Mouse (Mus musculus): ENCODE results near the gene Tspan32. TPM values are rescaled to one million over a fixed set of nuclear protein-coding genes. Genes with fewer than 3 reads are reported as not detected.

The Tspan32 gene
- polyA plus RNA-seq, 1 experiment from 2014 or later: 1.9 TPM

DNA sequence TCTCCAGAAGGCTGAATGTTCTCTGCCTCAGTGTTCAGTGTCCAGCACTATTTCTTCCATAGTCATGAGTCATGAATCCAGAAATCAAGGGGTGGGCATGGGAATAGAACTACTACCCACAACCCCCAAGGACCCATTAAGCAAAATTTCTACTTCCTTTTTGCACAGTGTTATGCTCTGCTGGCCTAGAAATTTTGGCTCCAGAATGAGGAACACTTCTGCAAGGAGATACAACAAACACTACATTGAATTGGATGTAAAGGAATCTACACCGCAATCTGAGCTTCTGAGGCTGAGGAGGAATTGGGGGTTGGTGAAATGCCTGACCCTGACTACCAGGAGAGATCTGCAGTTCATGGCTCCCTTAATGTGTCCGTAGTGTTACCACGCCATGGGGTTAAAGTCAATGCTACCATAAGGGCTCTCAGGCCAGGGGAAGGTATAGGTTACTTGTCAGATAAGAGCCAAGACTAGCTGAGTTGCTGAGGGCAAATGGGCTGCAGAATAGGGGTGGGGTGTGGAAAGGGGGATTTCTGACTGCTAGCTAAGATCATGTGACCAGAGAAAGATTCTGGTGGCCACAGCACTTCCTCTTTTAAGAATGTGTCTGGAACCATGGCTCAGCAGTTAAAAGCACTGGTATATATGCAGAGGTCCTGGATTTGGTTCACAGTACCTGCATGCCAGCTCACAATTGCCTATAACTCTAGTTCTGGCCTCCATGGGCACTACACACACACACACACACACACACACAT lies 33.5 kb downstream of the Tspan32 start:
- WGBS: 88% methylated on average over 3 of the region's 3 CpGs
- no peak for ATAC-seq (ENCODE audit: borderline replicate concordance, extremely low read depth, low FRiP score, low TSS enrichment)
- H3K9me3 ChIP-seq: no peaks in the 10 kb centered on the region

GRCm38 (mm10) chr7:143040561-143040960 lies 35.7 kb downstream of the Tspan32 start:
- Histone ChIP-seq H3K4me1 (peaks cover 25% of the 10 kb centered on the region), H3K4me2 (no peak overlapping the region), H3K27me3 (no peaks in the 10 kb centered on the region), H3K9me3 (no peaks in the 10 kb centered on the region), H3K27ac (no peak overlapping the region), H3K4me3 (no peak overlapping the region), H3K36me3 (no peaks in the 10 kb centered on the region), H3K9ac (no peak overlapping the region)
- no peak for ATAC-seq (ENCODE audit: borderline replicate concordance, extremely low read depth, low FRiP score, low TSS enrichment)
- 94% methylated on average over 3 of the region's 3 CpGs for WGBS

More for the DNA sequence above, 33.5 kb downstream of the Tspan32 start:
- Histone ChIP-seq H3K4me1 (peaks cover 25% of the 10 kb centered on the region), H3K9ac (no peak overlapping the region), H3K27me3 (no peaks in the 10 kb centered on the region), H3K27ac (no peak overlapping the region), H3K36me3 (no peaks in the 10 kb centered on the region), H3K4me3 (no peak overlapping the region), H3K4me2 (no peak overlapping the region)

DNA sequence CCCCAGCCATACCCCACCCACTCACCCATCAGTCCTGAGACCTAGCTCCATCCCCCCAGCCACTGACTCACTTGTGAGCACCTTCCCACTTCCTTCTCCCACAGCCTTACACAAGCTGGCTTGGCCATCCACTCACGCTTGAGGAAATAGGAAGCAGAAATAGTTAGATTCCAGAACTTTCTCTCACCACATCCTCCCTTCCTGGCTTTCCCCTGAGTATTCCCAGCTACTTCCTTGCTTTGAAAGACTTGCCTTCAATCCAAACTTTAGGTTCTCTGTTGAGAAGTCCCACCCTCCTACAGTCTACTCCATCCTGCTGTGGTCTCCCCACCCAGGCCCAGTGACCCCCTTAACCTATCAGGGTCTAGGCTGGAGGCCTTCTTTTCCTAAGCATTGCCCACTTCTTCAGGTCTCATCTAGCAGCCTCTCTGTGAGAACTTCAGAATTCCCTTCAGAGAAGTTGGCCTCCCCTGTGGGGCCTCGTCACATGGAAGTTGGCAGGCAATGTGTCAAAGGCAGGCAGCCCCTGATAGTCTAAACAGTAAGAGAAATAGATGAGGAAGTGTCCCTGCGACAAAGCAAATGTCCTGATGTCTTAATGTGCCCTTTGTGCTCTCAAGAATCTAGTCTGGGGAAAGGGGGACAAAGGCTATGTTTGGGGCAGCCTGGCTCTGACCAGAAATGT lies 36.4 kb downstream of the Tspan32 start:
- Histone ChIP-seq H3K27ac (peak overlapping the region; percentile 75), H3K4me3 (no peak overlapping the region), H3K9me3 (no peaks in the 10 kb centered on the region), H3K4me2 (no peak overlapping the region), H3K9ac (no peak overlapping the region), H3K4me1 (peaks cover 25% of the 10 kb centered on the region), H3K27me3 (no peaks in the 10 kb centered on the region), H3K36me3 (no peaks in the 10 kb centered on the region)
- ATAC-seq (ENCODE audit: borderline replicate concordance, extremely low read depth, low FRiP score, low TSS enrichment): peak; percentile 15; the same call in 1 of the 2 replicates
- WGBS: 59% methylated on average over 3 of the region's 3 CpGs

- Histone ChIP-seq H3K4me3 (no peak overlapping the region), H3K4me2 (no peak overlapping the region), H3K4me1 (peaks cover 25% of the 10 kb centered on the region), H3K36me3 (no peaks in the 10 kb centered on the region), H3K9me3 (no peaks in the 10 kb centered on the region), H3K27me3 (no peaks in the 10 kb centered on the region), H3K9ac (no peak overlapping the region), H3K27ac (peak overlapping the region; percentile 75)
- ATAC-seq (ENCODE audit: borderline replicate concordance, extremely low read depth, low FRiP score, low TSS enrichment): peak; percentile 85
- 37% methylated on average over 3 of the region's 3 CpGs for WGBS
These were observed 37.2 kb downstream of the Tspan32 start for GRCm38 (mm10) chr7:143042089-143042488.

GRCm38 (mm10) chr7:143042897-143043300 lies 38.1 kb downstream of the Tspan32 start:
- WGBS: 84% methylated on average over 3 of the region's 3 CpGs
- H3K4me1 ChIP-seq: peaks cover 25% of the 10 kb centered on the region
- no peaks in the 10 kb centered on the region for H3K27me3 ChIP-seq
- H3K4me3 ChIP-seq: no peak overlapping the region
- no peaks in the 10 kb centered on the region for H3K9me3 ChIP-seq
- H3K4me2 ChIP-seq: no peak overlapping the region
- no peak overlapping the region for H3K9ac ChIP-seq
- no peaks in the 10 kb centered on the region for H3K36me3 ChIP-seq
- ATAC-seq (ENCODE audit: borderline replicate concordance, extremely low read depth, low FRiP score, low TSS enrichment): no peak
- peak overlapping the region; percentile 54 for H3K27ac ChIP-seq

DNA sequence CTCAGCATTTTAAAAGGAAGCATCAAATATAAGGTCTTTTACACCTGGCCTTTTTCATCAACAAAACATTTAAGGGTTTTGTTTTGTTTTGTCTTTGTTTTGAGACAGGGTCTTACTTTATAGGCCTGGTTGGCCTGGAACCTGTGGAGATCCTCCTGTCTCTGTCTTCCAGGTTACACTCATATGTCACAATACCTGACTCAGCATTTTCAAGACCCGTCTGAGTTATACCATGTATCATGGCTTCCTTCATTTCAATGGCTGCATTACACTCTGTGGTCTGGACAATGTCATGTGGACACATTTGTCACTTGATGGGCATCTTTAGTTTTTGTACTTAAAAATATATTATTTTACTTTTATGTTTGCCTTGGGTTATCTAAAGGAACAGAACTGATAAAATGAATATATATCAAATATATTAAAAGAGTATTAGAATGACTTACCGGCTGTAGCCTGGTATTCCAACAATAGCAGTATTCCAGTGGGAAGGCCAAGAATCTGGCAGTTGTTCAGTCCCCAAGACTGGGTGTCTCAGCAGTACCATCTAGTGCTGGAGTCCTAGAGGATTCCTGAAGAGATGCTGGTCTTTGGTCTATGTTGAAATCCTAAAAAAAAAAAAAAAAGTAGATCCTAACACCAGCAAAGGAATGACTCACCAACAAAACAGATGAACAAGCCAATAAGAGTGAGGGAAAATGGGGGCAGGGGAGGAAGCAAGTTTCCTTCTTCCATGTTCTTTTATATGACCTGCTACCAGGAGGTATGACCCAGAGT lies 39.4 kb downstream of the Tspan32 start:
- Histone ChIP-seq H3K36me3 (no peaks in the 10 kb centered on the region), H3K4me2 (no peak overlapping the region), H3K27ac (no peak overlapping the region), H3K4me1 (peaks cover 25% of the 10 kb centered on the region), H3K4me3 (no peak overlapping the region), H3K27me3 (no peaks in the 10 kb centered on the region), H3K9ac (no peak overlapping the region), H3K9me3 (no peaks in the 10 kb centered on the region)
- ATAC-seq (ENCODE audit: borderline replicate concordance, extremely low read depth, low FRiP score, low TSS enrichment): no peak
- 83% methylated on average over 2 of the region's 2 CpGs for WGBS

DNA sequence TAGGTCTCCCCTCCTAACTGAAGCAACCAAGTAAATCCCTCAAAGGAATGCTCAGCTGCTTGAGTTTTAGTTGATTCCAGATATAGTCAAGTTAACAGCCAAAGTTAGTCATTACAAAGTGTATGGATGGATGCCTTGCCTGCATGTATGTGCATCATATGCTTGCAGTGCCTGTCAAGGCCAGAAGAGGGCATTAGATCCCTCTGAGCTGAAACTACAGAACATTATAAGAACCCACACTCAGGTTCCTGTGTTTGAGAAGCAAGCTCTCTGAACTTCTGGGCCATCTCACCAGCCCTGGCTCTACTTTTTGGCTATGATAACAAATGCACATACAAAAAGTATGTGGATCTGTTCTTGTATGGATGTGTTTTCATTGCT lies 40.0 kb downstream of the Tspan32 start:
- Histone ChIP-seq H3K27me3 (no peaks in the 10 kb centered on the region), H3K9me3 (no peaks in the 10 kb centered on the region), H3K9ac (no peak overlapping the region), H3K4me2 (no peak overlapping the region), H3K27ac (no peak overlapping the region), H3K36me3 (no peaks in the 10 kb centered on the region), H3K4me1 (peaks cover 25% of the 10 kb centered on the region), H3K4me3 (no peak overlapping the region)
- ATAC-seq (ENCODE audit: borderline replicate concordance, extremely low read depth, low FRiP score, low TSS enrichment): no peak

DNA sequence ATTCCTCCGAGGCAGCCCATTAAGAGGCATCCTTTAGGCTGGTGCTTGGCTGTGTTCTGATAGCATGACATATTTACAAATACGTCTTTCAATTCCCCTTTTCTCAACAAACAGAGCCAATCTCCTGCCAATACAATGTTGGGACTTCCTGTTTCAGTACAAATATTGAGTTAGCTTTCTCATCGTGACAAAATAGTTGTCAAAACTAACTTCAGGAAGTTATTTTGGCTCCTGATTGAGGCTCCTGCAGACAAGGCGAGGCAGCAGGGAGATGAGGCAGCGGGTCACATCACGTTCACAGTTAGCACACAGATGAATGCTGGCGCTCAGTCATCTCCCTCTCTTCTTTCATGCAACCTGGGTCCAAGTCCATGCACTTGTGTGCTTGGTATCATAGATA lies 41.5 kb downstream of the Tspan32 start:
- Histone ChIP-seq H3K36me3 (no peaks in the 10 kb centered on the region), H3K4me1 (peaks cover 19% of the 10 kb centered on the region), H3K4me2 (no peak overlapping the region), H3K27me3 (no peaks in the 10 kb centered on the region), H3K9ac (no peak overlapping the region), H3K27ac (no peak overlapping the region), H3K9me3 (no peaks in the 10 kb centered on the region), H3K4me3 (no peak overlapping the region)
- WGBS: 41% methylated on average over 7 of the region's 7 CpGs
- ATAC-seq (ENCODE audit: borderline replicate concordance, extremely low read depth, low FRiP score, low TSS enrichment): no peak

DNA sequence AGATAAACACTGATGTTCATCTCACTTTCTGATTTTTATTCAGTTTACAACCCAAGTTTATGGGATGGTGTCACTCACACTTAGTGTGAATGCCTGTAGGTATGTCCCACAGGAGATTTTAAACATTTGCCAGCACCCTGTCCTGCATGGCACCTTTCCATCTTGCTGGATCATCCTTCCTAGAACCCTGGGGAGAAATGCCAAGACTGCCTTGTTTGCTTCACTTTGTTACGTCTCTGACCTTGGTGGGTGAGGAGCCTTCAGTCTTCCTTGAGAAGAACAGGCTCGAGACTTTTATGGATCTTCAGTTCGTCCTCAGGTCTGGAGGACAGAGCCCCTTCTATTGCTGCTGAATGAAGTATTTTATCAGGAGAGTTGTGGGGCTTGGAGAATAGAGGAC lies 44.5 kb downstream of the Tspan32 start:
- H3K4me2 ChIP-seq: no peak overlapping the region
- H3K9me3 ChIP-seq: no peaks in the 10 kb centered on the region
- no peaks in the 10 kb centered on the region for H3K27me3 ChIP-seq
- H3K4me3 ChIP-seq: no peak overlapping the region
- no peak overlapping the region for H3K9ac ChIP-seq
- H3K36me3 ChIP-seq: no peaks in the 10 kb centered on the region
- no peak for ATAC-seq (ENCODE audit: borderline replicate concordance, extremely low read depth, low FRiP score, low TSS enrichment)
- H3K4me1 ChIP-seq: peaks cover 16% of the 10 kb centered on the region
- H3K27ac ChIP-seq: no peak overlapping the region
- WGBS: 68% methylated on average over 3 of the region's 3 CpGs

- Histone ChIP-seq H3K4me2 (no peak overlapping the region), H3K4me1 (peaks cover 24% of the 10 kb centered on the region), H3K4me3 (no peak overlapping the region), H3K27me3 (no peaks in the 10 kb centered on the region), H3K27ac (no peak overlapping the region), H3K36me3 (no peaks in the 10 kb centered on the region), H3K9me3 (no peaks in the 10 kb centered on the region), H3K9ac (no peak overlapping the region)
- 81% methylated on average over 3 of the region's 3 CpGs for WGBS
- no peak for ATAC-seq (ENCODE audit: borderline replicate concordance, extremely low read depth, low FRiP score, low TSS enrichment)
These were observed 45.3 kb downstream of the Tspan32 start for GRCm38 (mm10) chr7:143049841-143050816.

DNA sequence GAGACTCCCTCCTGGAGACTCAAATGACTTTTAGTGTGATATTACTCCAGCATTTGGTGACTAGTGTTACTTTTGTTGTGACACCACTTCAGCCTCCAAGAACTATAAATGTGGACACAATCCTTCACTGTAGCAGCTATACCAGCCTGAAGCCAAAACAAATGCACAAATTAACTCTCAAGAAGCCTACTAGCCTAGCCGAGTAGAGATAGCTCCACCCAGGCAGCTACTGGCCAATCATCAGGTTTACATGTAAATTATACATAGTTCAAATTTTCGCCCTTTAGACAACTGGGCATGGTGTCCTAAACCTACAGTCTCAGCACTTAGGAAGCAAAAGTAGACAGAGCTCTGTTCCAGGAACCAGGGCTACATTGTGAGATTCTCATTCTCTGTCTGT lies 46.5 kb downstream of the Tspan32 start:
- Histone ChIP-seq H3K27me3 (no peaks in the 10 kb centered on the region), H3K4me2 (no peak overlapping the region), H3K27ac (no peak overlapping the region), H3K4me3 (no peak overlapping the region), H3K36me3 (no peaks in the 10 kb centered on the region; the same call in 1 of the 2 replicates), H3K9ac (no peak overlapping the region), H3K9me3 (no peaks in the 10 kb centered on the region), H3K4me1 (peaks cover 36% of the 10 kb centered on the region)
- ATAC-seq (ENCODE audit: borderline replicate concordance, extremely low read depth, low FRiP score, low TSS enrichment): no peak
- WGBS: 46% methylated on average over 2 of the region's 2 CpGs
